Mouse (Mus musculus) spleen, embryonic (tissue): ENCODE data around the gene Rps21.

Experiments
- CTCF ChIA-PET: fragments of 350-600 bp; sonication (Branson Sonifier 250); formaldehyde crosslinking; loops from one replicate; lab custom pipeline; 2022; lab: Charles Lee

Rps21 gene

DNA sequence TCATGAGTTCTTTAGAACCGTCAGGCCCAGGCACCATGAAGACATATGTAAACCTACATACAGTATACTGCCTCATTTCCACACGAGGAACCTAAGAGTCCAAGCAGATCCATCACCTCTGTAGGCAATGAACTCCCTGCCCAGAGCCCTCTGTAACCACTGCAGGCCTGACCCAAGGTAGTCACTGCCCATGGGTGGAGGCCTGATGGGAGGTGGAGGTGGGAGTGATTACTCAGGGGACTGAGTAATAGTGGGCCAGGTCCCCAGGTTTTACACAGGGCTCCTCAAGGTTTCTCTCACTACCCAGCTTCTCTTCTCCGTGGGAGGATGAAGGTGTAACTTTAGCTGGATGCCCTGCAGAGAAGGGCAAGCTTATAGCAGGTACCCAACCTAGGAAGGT lies 28.0 kb upstream of the Rps21 start:
- CTCF ChIA-PET = no interaction called here

DNA sequence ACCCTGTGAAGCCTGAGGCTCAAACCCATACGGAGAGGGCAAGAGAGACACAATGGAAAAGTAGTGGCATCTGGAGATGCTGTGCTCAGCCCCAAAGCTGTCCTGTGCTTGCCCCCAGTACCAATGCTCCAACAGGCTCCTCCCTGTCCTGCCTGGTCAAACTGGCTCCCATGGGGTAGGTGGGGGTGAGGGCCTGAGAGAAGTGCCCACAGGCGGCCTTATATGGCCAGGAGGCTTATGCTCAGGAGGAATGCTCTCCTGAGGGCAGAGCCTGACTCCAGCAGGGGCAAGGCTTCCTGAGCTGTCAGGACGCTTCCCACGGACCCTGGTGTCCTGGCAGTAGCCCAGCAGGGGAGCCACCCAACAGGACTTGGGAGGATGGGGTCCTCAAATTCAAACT lies 26.7 kb upstream of the Rps21 start:
- CTCF ChIA-PET = no interaction called here

DNA sequence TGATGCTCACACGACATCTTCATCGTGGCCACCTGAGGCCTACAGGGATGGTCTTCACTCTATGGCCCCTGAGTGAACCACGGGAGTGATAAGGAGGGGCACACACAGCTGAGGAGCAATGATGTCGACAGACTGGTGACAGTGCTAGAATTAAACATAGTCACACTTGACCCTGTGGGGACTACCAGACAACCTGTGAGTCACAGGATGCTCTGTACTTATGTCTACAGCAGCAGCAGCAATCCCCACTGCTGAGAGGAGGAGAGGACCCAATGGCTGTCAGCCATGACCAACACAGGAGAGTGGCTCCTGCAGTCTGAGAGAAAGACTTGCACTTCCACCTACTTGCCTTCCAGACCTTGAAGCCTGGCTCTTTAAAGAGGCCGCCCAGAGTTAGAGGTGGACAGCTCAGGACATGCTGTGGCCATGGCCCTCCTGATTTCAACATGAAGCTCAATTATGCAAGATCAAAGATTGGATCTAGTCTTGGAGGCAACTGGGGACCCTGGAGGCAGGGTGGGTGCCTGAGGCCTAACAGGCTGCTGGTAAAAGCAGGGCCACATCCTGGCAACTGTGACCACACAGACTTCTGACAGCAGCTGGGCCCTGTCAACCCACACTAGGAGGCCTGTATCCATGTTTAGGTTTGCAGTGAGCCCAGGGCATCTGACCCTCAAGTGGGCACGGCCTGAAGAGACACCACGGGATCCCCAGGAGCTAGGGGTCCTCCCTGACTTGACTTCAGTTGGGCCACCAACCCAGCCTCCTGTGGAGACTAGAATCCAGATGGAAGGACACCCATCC lies 23.9 kb upstream of the Rps21 start:
- CTCF ChIA-PET = no interaction called here

- CTCF ChIA-PET = no interaction called here
Observed at GRCm38 (mm10) chr2:180234353-180234752, 22.8 kb upstream of the Rps21 start.

DNA sequence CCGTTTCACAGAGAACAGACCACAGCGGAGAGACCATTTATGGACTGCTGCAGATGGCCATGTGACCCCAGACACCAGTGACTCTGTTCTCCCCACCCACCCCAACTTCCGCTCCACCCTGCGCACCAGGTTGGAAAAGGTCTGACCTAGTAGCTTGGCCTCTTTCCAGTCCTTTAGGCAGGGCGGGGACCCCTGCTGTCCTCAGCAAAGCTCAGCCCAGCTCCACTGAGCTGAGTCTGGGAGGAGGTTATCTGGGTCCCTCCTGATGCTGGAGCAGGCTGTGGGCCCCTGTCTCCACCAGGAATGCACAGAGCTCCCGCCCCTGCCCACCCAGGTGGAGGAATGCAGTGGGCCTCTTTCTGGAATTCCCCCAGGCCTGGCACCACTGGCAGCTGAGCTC lies 22.2 kb upstream of the Rps21 start:
- CTCF ChIA-PET = no interaction called here

- CTCF ChIA-PET = no interaction called here
Observed at GRCm38 (mm10) chr2:180235788-180236187, 21.4 kb upstream of the Rps21 start.

DNA sequence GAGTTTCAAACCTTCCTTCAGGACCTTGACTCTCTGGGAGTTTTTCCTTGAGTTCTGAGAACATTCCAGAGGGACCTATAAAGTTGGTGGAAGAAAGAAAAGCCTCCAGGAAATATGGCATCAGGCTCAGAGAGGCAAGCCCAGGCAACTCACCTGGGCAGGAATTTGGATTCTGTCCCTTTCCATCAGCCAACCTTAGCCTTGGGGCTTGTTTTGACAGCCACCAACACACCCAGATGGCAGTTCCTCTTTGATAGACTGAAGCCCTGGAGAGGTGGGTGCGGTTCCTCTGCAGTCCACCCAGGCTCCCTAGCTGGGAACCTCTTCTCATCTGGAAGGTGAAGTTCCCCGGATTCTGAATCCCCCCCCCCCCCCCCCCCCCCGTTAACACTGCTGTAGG lies 20.7 kb upstream of the Rps21 start:
- CTCF ChIA-PET = no interaction called here

DNA sequence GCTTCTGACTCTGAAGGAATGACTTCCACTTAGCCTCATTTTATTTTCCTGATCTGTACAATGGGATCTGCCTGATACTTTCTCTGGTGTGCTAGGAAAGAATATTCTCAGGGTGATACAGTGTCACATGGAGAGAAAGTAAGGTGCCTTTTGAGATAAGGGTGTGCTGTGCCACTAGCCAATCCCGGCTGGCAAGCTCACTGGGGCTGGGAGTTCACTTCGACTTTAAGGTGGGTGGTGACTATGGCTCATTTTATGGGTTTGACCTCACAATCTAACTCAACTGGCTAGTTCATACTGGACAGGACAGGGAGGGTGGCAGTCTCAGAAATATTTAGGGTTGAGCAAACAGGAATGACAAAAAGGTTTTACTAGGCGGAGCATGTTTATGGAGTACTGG lies 20.2 kb upstream of the Rps21 start:
- CTCF ChIA-PET = no interaction called here

DNA sequence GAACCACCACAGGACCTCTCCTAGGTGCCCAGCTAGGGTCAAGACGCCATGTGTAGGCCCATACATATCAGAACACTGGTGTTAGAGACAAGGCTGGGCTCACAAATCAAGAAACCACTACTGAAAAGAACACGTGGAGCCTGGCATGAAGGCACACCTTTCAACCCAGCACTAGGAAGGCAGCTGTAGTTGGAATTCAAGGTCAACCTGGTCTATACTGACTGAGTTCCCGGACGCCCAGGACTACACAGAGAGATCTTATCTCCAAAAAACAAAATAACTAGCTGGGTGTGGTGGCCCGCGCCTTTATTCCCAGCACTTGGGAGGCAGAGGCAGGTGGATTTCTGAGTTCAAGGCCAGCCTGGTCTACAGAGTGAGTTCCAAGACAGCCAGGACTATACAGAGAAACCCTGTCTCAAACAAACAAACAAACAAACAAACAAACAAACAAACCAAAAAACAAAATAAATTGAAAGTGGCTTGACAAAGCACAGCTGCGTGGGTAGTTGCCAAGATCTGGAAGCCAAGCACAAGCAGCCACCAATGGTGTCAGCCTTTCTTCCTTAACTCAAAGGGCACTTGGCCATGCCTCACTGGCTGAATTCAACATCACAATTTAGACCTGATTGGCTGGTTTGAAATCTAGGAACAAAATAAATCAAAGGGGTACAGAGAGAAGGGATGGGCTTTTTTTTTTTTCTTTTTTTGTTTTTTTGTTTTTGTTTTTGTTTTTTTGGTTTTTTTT lies 19.4 kb upstream of the Rps21 start:
- CTCF ChIA-PET = no interaction called here

GRCm38 (mm10) chr2:180238591-180238990 lies 18.6 kb upstream of the Rps21 start:
- CTCF ChIA-PET = no interaction called here

DNA sequence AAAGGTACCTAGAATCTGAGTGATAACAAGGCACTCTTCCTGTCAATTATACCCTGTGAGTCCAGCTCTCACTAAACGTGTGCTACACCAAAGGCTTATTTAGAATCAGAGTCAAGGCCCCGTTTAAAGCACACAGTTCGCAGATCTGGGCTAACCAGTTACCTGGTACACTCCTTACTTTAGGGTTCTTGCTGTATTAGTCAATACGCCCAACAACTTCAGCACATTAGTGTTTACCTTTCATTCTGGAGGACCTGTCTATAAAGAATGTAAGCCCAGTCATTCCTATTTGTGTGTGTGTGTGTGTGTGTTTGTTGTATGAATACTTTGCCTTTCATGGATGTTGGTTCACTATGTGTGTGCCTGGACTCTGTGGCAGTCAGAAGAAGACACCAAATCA lies 14.1 kb upstream of the Rps21 start:
- CTCF ChIA-PET = no interaction called here

- CTCF ChIA-PET = no interaction called here
Observed at GRCm38 (mm10) chr2:180247916-180248315, 9.3 kb upstream of the Rps21 start.

- CTCF ChIA-PET = interaction anchor here (0.6 kb wide), 1 partner anchor 8 kb away, joined by 6 read pairs; the partner anchor contains the start of gene Rps21
Observed at GRCm38 (mm10) chr2:180248947-180249660, 8.1 kb upstream of the Rps21 start.

GRCm38 (mm10) chr2:180250930-180251611 lies 6.1 kb upstream of the Rps21 start:
- CTCF ChIA-PET = interaction anchor here (1.1 kb wide), 1 partner anchor 97 kb away, joined by 3 read pairs; no protein-coding TSS in a partner anchor

DNA sequence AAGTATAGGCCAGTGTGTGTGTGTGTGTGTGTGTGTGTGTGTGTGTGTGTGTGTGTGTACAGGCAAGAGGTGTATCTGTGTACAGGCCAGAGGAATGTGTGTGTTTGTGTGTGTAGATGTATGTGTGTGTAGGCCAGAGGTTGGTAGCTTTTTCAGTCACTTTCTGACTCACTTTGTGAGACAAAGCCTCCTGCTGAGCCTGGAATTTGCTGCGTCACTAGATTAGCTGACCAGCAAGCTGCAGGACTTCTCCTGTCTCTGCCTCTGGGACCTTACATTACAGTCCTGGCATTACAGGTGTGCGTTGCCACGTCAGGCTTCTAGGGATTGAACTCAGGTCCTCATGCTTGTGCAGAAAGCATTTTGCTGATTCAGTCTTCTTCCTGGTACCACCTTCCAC lies 5.3 kb upstream of the Rps21 start:
- CTCF ChIA-PET = interaction anchor here (1.1 kb wide), 1 partner anchor 96 kb away, joined by 3 read pairs; no protein-coding TSS in a partner anchor

GRCm38 (mm10) chr2:180254436-180255209 lies 2.6 kb upstream of the Rps21 start:
- CTCF ChIA-PET = no interaction called here

DNA sequence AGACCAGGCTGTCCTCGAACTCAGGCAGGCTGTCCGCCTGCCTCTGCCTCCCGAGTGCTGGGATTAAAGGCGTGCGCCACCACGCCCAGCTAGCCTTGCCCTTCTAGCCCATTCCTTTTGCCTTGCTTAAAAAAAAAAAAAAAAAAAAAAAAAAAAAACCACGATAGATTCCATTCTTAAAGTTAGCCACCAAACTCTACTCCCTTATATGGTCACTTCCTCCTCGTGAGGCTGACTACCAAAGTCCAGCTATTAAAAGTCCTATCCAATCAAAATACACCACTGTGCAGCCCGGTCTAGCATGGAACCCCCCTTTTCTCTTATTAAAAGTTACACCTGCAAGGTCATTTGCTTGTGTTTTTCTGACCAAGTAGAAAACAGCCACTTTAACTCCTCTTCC lies 1.5 kb upstream of the Rps21 start:
- CTCF ChIA-PET = interaction anchor here (0.6 to 1.2 kb wide), 2 partner anchors 20 to 91 kb away, joined by 3 to 6 read pairs; no protein-coding TSS in a partner anchor

DNA sequence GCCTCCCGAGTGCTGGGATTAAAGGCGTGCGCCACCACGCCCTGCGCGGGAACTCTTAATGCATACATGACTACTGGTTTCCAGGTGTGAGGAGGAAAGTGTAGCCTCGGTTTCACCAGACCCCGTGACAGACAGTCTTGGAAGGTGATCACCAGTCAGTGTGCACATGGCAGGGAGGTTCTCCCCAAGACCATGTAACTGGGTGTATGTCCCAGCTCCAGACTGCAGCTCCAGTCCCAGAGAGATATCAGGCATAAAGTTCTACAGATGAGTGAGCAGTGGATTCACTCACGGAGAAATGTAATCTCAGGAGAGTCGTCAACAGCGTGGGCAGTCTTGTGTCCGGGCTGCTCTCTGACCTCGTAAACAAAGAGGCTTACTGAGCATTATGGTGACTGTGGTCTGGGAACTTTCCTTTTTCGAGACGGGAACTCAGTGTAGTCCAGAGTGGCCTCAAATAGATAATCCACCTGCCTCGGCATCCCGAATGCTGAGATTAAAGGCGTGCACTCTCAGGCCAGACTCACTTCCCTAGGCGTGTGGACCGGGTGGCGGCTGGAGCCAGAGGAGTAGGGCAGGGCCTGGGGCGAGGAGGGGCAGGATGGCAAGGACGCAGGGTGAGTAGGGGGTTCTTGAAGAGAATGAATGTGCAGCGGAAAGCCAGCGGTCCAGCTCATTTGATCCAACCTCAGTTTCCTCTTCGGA lies 729 bp upstream of the Rps21 start:
- CTCF ChIA-PET = interaction anchor here (1.2 kb wide), 1 partner anchor 19 kb away, joined by 3 read pairs; no protein-coding TSS in a partner anchor

DNA sequence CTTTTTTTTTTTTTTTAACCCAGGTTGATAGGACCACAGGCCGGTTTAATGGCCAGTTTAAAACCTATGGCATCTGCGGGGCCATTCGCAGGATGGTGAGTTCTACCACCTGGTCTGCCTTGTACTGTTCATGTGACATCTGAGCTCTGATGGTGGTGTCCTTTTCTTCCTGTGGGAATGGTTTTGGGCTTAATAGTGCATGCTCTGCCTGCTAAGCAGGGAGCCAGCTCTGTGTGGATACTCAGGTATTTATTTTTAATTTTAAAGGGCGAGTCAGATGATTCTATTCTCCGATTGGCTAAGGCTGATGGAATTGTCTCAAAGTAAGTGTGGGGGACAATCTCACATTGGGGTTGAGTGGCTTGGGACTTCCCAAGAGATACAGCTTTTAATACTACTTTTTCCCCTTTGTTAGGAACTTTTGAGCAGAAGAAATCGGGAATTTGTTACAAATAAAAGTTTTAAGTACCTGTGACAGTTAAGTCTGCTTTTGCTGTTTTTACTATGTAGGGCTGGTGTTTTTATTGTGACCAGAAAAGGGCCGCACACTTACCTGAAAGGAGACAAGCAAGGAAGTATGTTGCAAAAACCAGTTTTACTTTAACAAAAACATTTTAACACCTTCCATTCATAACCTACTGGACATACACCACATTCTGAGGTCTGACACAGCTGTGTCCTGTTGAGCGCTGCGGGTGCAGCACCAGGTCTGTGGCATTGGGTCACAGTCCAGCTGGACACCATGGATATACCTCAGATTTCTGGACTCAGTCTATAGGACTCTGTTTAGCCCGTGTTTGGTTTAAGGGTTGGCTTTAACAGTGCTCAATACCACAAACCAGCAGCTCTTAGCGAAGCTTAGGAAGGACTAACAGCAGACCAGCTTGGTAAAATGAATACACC lies 1.0 kb downstream of the Rps21 start:
- CTCF ChIA-PET = interaction anchor here (0.7 to 1.0 kb wide), 3 partner anchors 9 to 13 kb away, joined by 3 to 6 read pairs (median 6); no protein-coding TSS in a partner anchor
